Comparison of ENCODE assay signal across 19 mouse cellular contexts in the genomic region with DNA sequence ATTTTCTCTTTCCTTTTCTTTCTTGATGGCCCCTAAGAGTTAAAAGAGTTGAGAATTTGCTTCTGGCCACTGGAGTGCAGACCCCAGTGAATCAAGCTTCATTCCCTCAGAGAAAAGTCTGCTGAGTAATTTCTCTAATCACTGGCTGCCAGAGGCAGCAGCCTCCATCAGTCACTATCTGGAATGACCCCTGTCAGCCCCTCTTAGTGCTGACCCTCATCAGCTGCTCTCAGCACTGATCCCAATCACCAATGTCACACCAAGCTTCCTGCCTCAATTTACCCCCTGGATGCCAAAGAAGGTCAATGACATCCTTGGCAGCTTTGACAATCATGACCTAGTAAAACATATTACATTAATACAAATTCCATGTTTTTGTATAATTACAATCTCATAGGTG. TPM values are rescaled to one million over a fixed set of nuclear protein-coding genes. Genes with fewer than 3 reads are reported as not detected.
DNase-seq lines count a peak whose midpoint lies in the region; ATAC-seq and TF ChIP-seq lines count a peak whose summit lies in the region.
"Had no signal": no experiment of that assay in that cellular context is flagged by ENCODE, and none has a peak within 500 bp of the region (broad histone marks: within the 10 kb centered on the region; RNA-seq: fewer than 3 reads in every experiment).

No protein-coding gene starts in this region.

- peaks cover 42% of the 10 kb centered on the region for H3K9me3 ChIP-seq in hindbrain, embryonic 10.5 days
- peaks cover 31% of the 10 kb centered on the region for H3K9me3 ChIP-seq in hindbrain, postnatal 0 days (ENCODE audit: low read length)
- peaks cover 33% of the 10 kb centered on the region for H3K9me3 ChIP-seq in forebrain, embryonic 15.5 days
- peaks cover 21% of the 10 kb centered on the region for H3K9me3 ChIP-seq in hindbrain, embryonic 16.5 days (ENCODE audit: control insufficient read depth, low read length)
- H3K9me3 ChIP-seq in neural tube, embryonic 14.5 days (ENCODE audit: control insufficient read depth, low read length) = peaks cover 23% of the 10 kb centered on the region

- H3K9ac ChIP-seq in hindbrain, postnatal 0 days (replicated peaks; ENCODE audit: low read length) = no peak overlapping the region
- H3K9ac ChIP-seq in forebrain, embryonic 15.5 days (replicated peaks) = no peak overlapping the region
- H3K9ac ChIP-seq in hindbrain, embryonic 16.5 days (ENCODE audit: low read depth, low read length) = no peak overlapping the region
- no peak overlapping the region for H3K9ac ChIP-seq in neural tube, embryonic 14.5 days (replicated peaks; ENCODE audit: low read depth, low read length)
- H3K9ac ChIP-seq: limb, embryonic 12.5 days; liver, embryonic 12.5 days had no signal

- no peak for DNase-seq in hindbrain, embryonic 10.5 days (ENCODE audit: low spot score)
- no peak for DNase-seq in hindbrain, postnatal 0 days (ENCODE audit: low spot score)
- DNase-seq in layer of hippocampus, adult 8-10 months (ENCODE audit: low spot score in 2 of 2) = no peak
- DNase-seq in kidney, postnatal 36 days = no peak
- DNase-seq: cerebellum, adult 18-20 months; cerebellum, postnatal 36 days; gastrocnemius, adult 2 months; kidney, adult 8-10 months; lung, adult 2 months; right cerebral cortex, adult 18-20 months; thymus, postnatal 14 days had no signal

- H3K36me3 ChIP-seq in hindbrain, embryonic 10.5 days = peaks cover 42% of the 10 kb centered on the region
- peaks cover 15% of the 10 kb centered on the region for H3K36me3 ChIP-seq in hindbrain, postnatal 0 days (ENCODE audit: insufficient read depth, low read length)
- H3K36me3 ChIP-seq in forebrain, embryonic 15.5 days = peaks cover 32% of the 10 kb centered on the region
- H3K36me3 ChIP-seq in hindbrain, embryonic 16.5 days (ENCODE audit: control insufficient read depth, insufficient read depth, low read length) = peaks cover 27% of the 10 kb centered on the region
- peaks cover 23% of the 10 kb centered on the region for H3K36me3 ChIP-seq in neural tube, embryonic 14.5 days (ENCODE audit: control insufficient read depth, insufficient read depth, low read length)

- ATAC-seq in hindbrain, postnatal 0 days = no peak; the same call in 1 of the 2 replicates
- ATAC-seq in forebrain, embryonic 15.5 days (replicated peaks) = peak; percentile 58; the same call in 1 of the 2 replicates
- peak; percentile 15; the same call in 1 of the 2 replicates for ATAC-seq in hindbrain, embryonic 16.5 days
- peak; percentile 44; the same call in 1 of the 2 replicates for ATAC-seq in neural tube, embryonic 14.5 days (ENCODE audit: low read depth)
- ATAC-seq: liver, embryonic 12.5 days had no signal

- no peak for TF ChIP-seq CTCF in hindbrain, postnatal 0 days (IDR thresholded peaks at IDR 0.05; ENCODE audit: low read depth)

- 0 out of 2 replicates have a peak overlapping the region, but pooled peaks have one; percentile 59 for H3K27ac ChIP-seq in hindbrain, embryonic 10.5 days
- H3K27ac ChIP-seq in hindbrain, postnatal 0 days = no peak overlapping the region
- no peak overlapping the region for H3K27ac ChIP-seq in forebrain, embryonic 15.5 days (replicated peaks)
- H3K27ac ChIP-seq in hindbrain, embryonic 16.5 days (ENCODE audit: low read depth, low read length) = 0 out of 2 replicates have a peak overlapping the region, but pooled peaks have one; percentile 29
- no peak overlapping the region for H3K27ac ChIP-seq in neural tube, embryonic 14.5 days (ENCODE audit: low read depth, low read length)
- H3K27ac ChIP-seq: gastrocnemius, adult 2 months; heart, embryonic 10.5 days; limb, embryonic 12.5 days; liver, embryonic 12.5 days had no signal

- no peaks in the 10 kb centered on the region for H3K27me3 ChIP-seq in hindbrain, embryonic 10.5 days (ENCODE audit: insufficient read depth, poor library complexity, severe bottlenecking)
- H3K27me3 ChIP-seq in hindbrain, postnatal 0 days (ENCODE audit: insufficient read depth, low read length) = no peaks in the 10 kb centered on the region
- no peaks in the 10 kb centered on the region for H3K27me3 ChIP-seq in forebrain, embryonic 15.5 days
- no peaks in the 10 kb centered on the region for H3K27me3 ChIP-seq in hindbrain, embryonic 16.5 days (replicated peaks; ENCODE audit: control insufficient read depth, insufficient read depth, low read length)
- no peaks in the 10 kb centered on the region for H3K27me3 ChIP-seq in neural tube, embryonic 14.5 days (ENCODE audit: control insufficient read depth, insufficient read depth, low read length)
- H3K27me3 ChIP-seq: limb, embryonic 12.5 days; liver, embryonic 12.5 days had no signal

- H3K4me1 ChIP-seq in hindbrain, embryonic 10.5 days (replicated peaks) = peaks cover 9% of the 10 kb centered on the region
- H3K4me1 ChIP-seq in hindbrain, postnatal 0 days (ENCODE audit: insufficient read depth, low read length) = no peaks in the 10 kb centered on the region
- peaks cover 3% of the 10 kb centered on the region; the same call in 1 of the 2 replicates for H3K4me1 ChIP-seq in forebrain, embryonic 15.5 days
- H3K4me1 ChIP-seq in hindbrain, embryonic 16.5 days (ENCODE audit: control insufficient read depth, insufficient read depth, low read depth, low read length) = peaks cover 2% of the 10 kb centered on the region
- no peaks in the 10 kb centered on the region for H3K4me1 ChIP-seq in neural tube, embryonic 14.5 days (ENCODE audit: control insufficient read depth, insufficient read depth, low read length)
- H3K4me1 ChIP-seq: heart, embryonic 10.5 days; limb, embryonic 12.5 days; liver, embryonic 12.5 days; megakaryocyte, embryonic 14.5 days had no signal

- H3K4me2 ChIP-seq in hindbrain, postnatal 0 days (ENCODE audit: low read depth, low read length) = no peak overlapping the region
- no peak overlapping the region for H3K4me2 ChIP-seq in forebrain, embryonic 15.5 days (replicated peaks)
- H3K4me2 ChIP-seq in hindbrain, embryonic 16.5 days (ENCODE audit: low read length) = no peak overlapping the region
- H3K4me2 ChIP-seq in neural tube, embryonic 14.5 days (ENCODE audit: low read depth, low read length) = no peak overlapping the region
- H3K4me2 ChIP-seq: limb, embryonic 12.5 days; liver, embryonic 12.5 days had no signal

- H3K4me3 ChIP-seq in hindbrain, embryonic 10.5 days = no peak overlapping the region
- no peak overlapping the region for H3K4me3 ChIP-seq in hindbrain, postnatal 0 days (ENCODE audit: low read length)
- no peak overlapping the region for H3K4me3 ChIP-seq in forebrain, embryonic 15.5 days
- H3K4me3 ChIP-seq in hindbrain, embryonic 16.5 days (ENCODE audit: low read length) = no peak overlapping the region
- H3K4me3 ChIP-seq in neural tube, embryonic 14.5 days (ENCODE audit: low read depth, low read length) = no peak overlapping the region
- H3K4me3 ChIP-seq: gastrocnemius, adult 2 months; heart, embryonic 10.5 days; limb, embryonic 12.5 days; liver, embryonic 12.5 days; megakaryocyte, embryonic 14.5 days; myocyte had no signal

RNA-seq across cellular contexts. Expression of a gene that starts 45.0 kb away (rescaled TPM):
- 5.2 and 9.3 TPM in 2 replicates for polyA plus RNA-seq in hindbrain, embryonic 10.5 days (2016; fragmentation: Nextera tagmentation; extraction: Ambion mirVana)
- total RNA-seq in hindbrain, postnatal 0 days (2014; rRNA removed) = 8.3 and 8.8 TPM in 2 replicates
- 11.7 and 12.9 TPM in 2 replicates for polyA plus RNA-seq in hindbrain, postnatal 0 days (2015; fragmentation: Nextera tagmentation; extraction: Ambion mirVana)
- 9.0 and 10.9 TPM in 2 replicates for polyA plus RNA-seq in forebrain, embryonic 15.5 days (2015; fragmentation: Nextera tagmentation; extraction: Ambion mirVana)
- 14.4 and 15.6 TPM in 2 replicates for polyA plus RNA-seq in hindbrain, embryonic 16.5 days (2015; fragmentation: Nextera tagmentation; extraction: Ambion mirVana)
- 10.3 and 13.2 TPM in 2 replicates for polyA plus RNA-seq in neural tube, embryonic 14.5 days (2014; fragmentation: Nextera tagmentation; extraction: Ambion mirVana)
- total RNA-seq in layer of hippocampus, adult 8-10 months (2022) = 10 to 100 TPM; 19.4 to 22.4 (median 21.1) TPM

Comparison
In these comparisons a context has a peak if more than half of its experiments do, and no peak if none do; other contexts are left out.
1. H3K27ac ChIP-seq: peak in hindbrain, embryonic 10.5 days (single experiment) and hindbrain, embryonic 16.5 days (single experiment); none in hindbrain, postnatal 0 days (single experiment), forebrain, embryonic 15.5 days (single experiment) and neural tube, embryonic 14.5 days (single experiment).